Mouse (Mus musculus) kidney, postnatal 25 days (tissue): Measurements from ENCODE around the gene Slc39a3.
A peak's percentile ranks its signal among the peaks of the same experiment; 100 is the strongest.

Experiments used
- DNase-seq, 2 experiments: peaks; one replicate each; pipeline ENCODE4 v3.0.0; 2021; ENCODE audit warnings: mixed read lengths in 2 of 2

Slc39a3 gene

GRCm38 (mm10) chr10:81041458-81042175 is 4.4 kb upstream of the Slc39a3 start:
- peak; percentile 72 to 81 for DNase-seq

- peak; percentile 26 to 47 for DNase-seq
Measured at GRCm38 (mm10) chr10:81036251-81036650, 975 bp downstream of the Slc39a3 start.

GRCm38 (mm10) chr10:81033586-81033985 is 3.6 kb downstream of the Slc39a3 start:
- no peak for DNase-seq

GRCm38 (mm10) chr10:81029031-81029430 is 8.2 kb downstream of the Slc39a3 start:
- DNase-seq = peak in 1 of 2 experiments; percentile 27

- no peak for DNase-seq
Measured at GRCm38 (mm10) chr10:81028219-81028618, 9.0 kb downstream of the Slc39a3 start.

- no peak for DNase-seq
Measured at GRCm38 (mm10) chr10:81027331-81027730, 9.9 kb downstream of the Slc39a3 start.

- DNase-seq = no peak
Measured at GRCm38 (mm10) chr10:81026857-81027256, 10.4 kb downstream of the Slc39a3 start.

GRCm38 (mm10) chr10:81025639-81026275 is 11.5 kb downstream of the Slc39a3 start, which contains the start of gene Diras1:
Diras1 (minus strand) TSS chr10:81025662.
- no peak for DNase-seq

- peak in 1 of 2 experiments; percentile 37 for DNase-seq
Measured at GRCm38 (mm10) chr10:81025047-81025621, 12.1 kb downstream of the Slc39a3 start.

- no peak for DNase-seq
Measured at GRCm38 (mm10) chr10:81024346-81024937, 12.8 kb downstream of the Slc39a3 start.

GRCm38 (mm10) chr10:81022744-81023143 is 14.5 kb downstream of the Slc39a3 start:
- DNase-seq = no peak

GRCm38 (mm10) chr10:81021547-81022110 is 15.6 kb downstream of the Slc39a3 start:
- DNase-seq = no peak

GRCm38 (mm10) chr10:81020207-81020606 is 17.0 kb downstream of the Slc39a3 start:
- no peak for DNase-seq

- DNase-seq = peak in 1 of 2 experiments; percentile 28
Measured at GRCm38 (mm10) chr10:81019687-81020086, 17.5 kb downstream of the Slc39a3 start.

GRCm38 (mm10) chr10:81018326-81018725 is 18.9 kb downstream of the Slc39a3 start:
- peak; percentile 24 to 49 for DNase-seq

GRCm38 (mm10) chr10:81016645-81017044 is 20.6 kb downstream of the Slc39a3 start:
- DNase-seq = peak; percentile 58 to 78

GRCm38 (mm10) chr10:81015666-81016065 is 21.6 kb downstream of the Slc39a3 start:
- DNase-seq = no peak

- peak; percentile 95 for DNase-seq
Measured at GRCm38 (mm10) chr10:81014393-81015384, 22.5 kb downstream of the Slc39a3 start, which contains the start of gene Gng7. Gng7 (minus strand) TSS chr10:81014945.

- DNase-seq = peak; percentile 59 to 75
Measured at GRCm38 (mm10) chr10:81010851-81011250, 26.4 kb downstream of the Slc39a3 start.

GRCm38 (mm10) chr10:81007240-81007639 is 30.0 kb downstream of the Slc39a3 start:
- DNase-seq = no peak

- DNase-seq = no peak
Measured at GRCm38 (mm10) chr10:81006005-81006677, 31.1 kb downstream of the Slc39a3 start.
